8 mouse cellular contexts compared by ENCODE assay signal in the genomic region with DNA sequence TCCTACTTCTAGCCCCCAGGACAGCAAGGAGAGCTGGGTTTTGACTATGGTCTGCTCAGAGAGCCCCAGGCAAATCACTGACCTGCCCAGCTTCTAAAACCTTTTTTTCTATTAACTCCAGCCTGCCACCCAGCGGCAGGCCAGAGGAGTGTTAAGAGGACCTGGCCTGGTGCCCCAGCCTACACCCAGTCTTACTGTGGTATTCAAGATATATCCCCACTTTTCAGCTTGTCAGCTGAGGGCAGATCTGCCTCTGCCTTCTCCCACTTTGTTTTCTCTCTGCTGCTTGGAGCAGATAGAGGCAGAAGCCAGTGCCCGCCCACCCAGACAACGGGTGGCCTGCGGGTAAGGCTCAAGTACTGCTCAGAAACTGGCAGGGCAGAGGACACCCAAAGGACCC. TPM values are rescaled to one million over a fixed set of nuclear protein-coding genes. Genes with fewer than 3 reads are reported as not detected.
DNase-seq lines count a peak whose midpoint lies in the region; ATAC-seq and TF ChIP-seq lines count a peak whose summit lies in the region.

No protein-coding gene starts in this region.

- peak overlapping the region; percentile 44 for H3K9ac ChIP-seq in MEL (ENCODE audit: control insufficient read depth, low read depth, low read length, poor library complexity, severe bottlenecking)
- H3K9ac ChIP-seq in limb, embryonic 11.5 days (ENCODE audit: low read length), result no peak overlapping the region

- ATAC-seq in limb, embryonic 11.5 days (ENCODE audit: insufficient number of reproducible peaks, low FRiP score, low TSS enrichment, low read depth), result no peak

- H3K9me3 ChIP-seq in MEL (replicated peaks; ENCODE audit: insufficient read depth, low read length), result no peaks in the 10 kb centered on the region
- H3K9me3 ChIP-seq in limb, embryonic 11.5 days (ENCODE audit: control insufficient read depth, low read length), result no peaks in the 10 kb centered on the region

- no peaks in the 10 kb centered on the region for H3K27me3 ChIP-seq in MEL (ENCODE audit: control insufficient read depth in 1 of 2, insufficient read depth in 2 of 2, low read length in 2 of 2)
- H3K27me3 ChIP-seq in limb, embryonic 11.5 days (ENCODE audit: control insufficient read depth, insufficient read depth, low read length), result no peaks in the 10 kb centered on the region

- TF ChIP-seq CTCF in MEL (IDR thresholded peaks at IDR 0.05 in 2 of 3, conservative IDR thresholded peaks at IDR 0.05 in 1 of 3; ENCODE audit: control insufficient read depth in 1 of 3, insufficient read depth in 1 of 3, low read depth in 2 of 3, low read length in 3 of 3, poor library complexity in 1 of 3, severe bottlenecking in 1 of 3), result peak; percentile 69
- TF ChIP-seq CTCF in olfactory bulb, adult 2 months (IDR thresholded peaks at IDR 0.05; ENCODE audit: insufficient read depth, low read depth, low read length), result peak; percentile 68; the same call in 1 of the 2 replicates

- TF ChIP-seq POLR2A in MEL (IDR thresholded peaks at IDR 0.05; ENCODE audit: control insufficient read depth in 1 of 2, insufficient read depth in 1 of 2, low read depth in 1 of 2, low read length in 2 of 2, poor library complexity in 1 of 2), result 0 out of 4 replicates have a peak, but pooled peaks of 1 of the 2 experiments have one; percentile 24
- TF ChIP-seq POLR2A in olfactory bulb, adult 2 months (IDR thresholded peaks at IDR 0.05; ENCODE audit: insufficient read depth, low read depth, low read length), result no peak

- no peaks in the 10 kb centered on the region for H3K79me2 ChIP-seq in MEL (ENCODE audit: control insufficient read depth, insufficient read depth, low read length, poor library complexity)

- H3K27ac ChIP-seq in MEL (ENCODE audit: control insufficient read depth, low read depth, low read length), result peak overlapping the region; percentile 92
- H3K27ac ChIP-seq in limb, embryonic 11.5 days (replicated peaks; ENCODE audit: low read depth, low read length), result no peak overlapping the region
- H3K27ac ChIP-seq in olfactory bulb, adult 2 months (ENCODE audit: insufficient read depth, low read depth, low read length), result no peak overlapping the region

- H3K4me2 ChIP-seq in limb, embryonic 11.5 days (ENCODE audit: low read depth, severe bottlenecking), result no peak overlapping the region

- peaks cover 18 to 41% of the 10 kb centered on the region in 2 experiments for H3K4me1 ChIP-seq in MEL (ENCODE audit: control insufficient read depth in 1 of 2, insufficient read depth in 2 of 2, low read length in 2 of 2)
- H3K4me1 ChIP-seq in limb, embryonic 11.5 days (ENCODE audit: control insufficient read depth, insufficient read depth, low read length), result no peaks in the 10 kb centered on the region
- peaks cover 6% of the 10 kb centered on the region for H3K4me1 ChIP-seq in olfactory bulb, adult 2 months (ENCODE audit: control insufficient read depth, insufficient read depth, low read length)

- TF ChIP-seq RAD21 in MEL (IDR thresholded peaks at IDR 0.05; ENCODE audit: low read depth, low read length), result peak; percentile 40

- WGBS in limb, embryonic 11.5 days, result 62% methylated on average over 4 of the region's 4 CpGs
- 36% methylated on average over 4 of the region's 4 CpGs for WGBS in olfactory bulb, adult 2 months

- H3K4me3 ChIP-seq in MEL (ENCODE audit: control insufficient read depth in 1 of 2, insufficient read depth in 1 of 2, low read depth in 2 of 2, low read length in 2 of 2), result no peak overlapping the region
- no peak overlapping the region for H3K4me3 ChIP-seq in limb, embryonic 11.5 days (ENCODE audit: low read depth, low read length)
- H3K4me3 ChIP-seq in olfactory bulb, adult 2 months (ENCODE audit: insufficient read depth, low read depth, low read length), result no peak overlapping the region

- TF ChIP-seq EP300 in MEL (IDR thresholded peaks at IDR 0.05; ENCODE audit: low read depth in 1 of 2, low read length in 2 of 2), result peak; percentile 86 to 95

- peaks cover 3 to 35% of the 10 kb centered on the region in 2 experiments; a peak in 3 of 4 replicates for H3K36me3 ChIP-seq in MEL (ENCODE audit: control insufficient read depth in 1 of 2, insufficient read depth in 2 of 2, low read length in 2 of 2)
- peaks cover 9% of the 10 kb centered on the region; the same call in 1 of the 2 replicates for H3K36me3 ChIP-seq in limb, embryonic 11.5 days (ENCODE audit: control insufficient read depth, insufficient read depth, low read length)

- DNase-seq in 416B (ENCODE audit: low read depth) (peak; percentile 43), MEL (ENCODE audit: low read depth, low spot score) (peak; percentile 93)
- peak; percentile 11 for DNase-seq in cerebellum, adult 9-11 months
- DNase-seq in gastrocnemius, postnatal 10 days, result peak; percentile 75
- DNase-seq in kidney, adult 18-20 months, result peak; percentile 73
- DNase-seq in limb, embryonic 11.5 days (ENCODE audit: low spot score), result peak; percentile 60
- peak; percentile 51 for DNase-seq in urinary bladder, adult 2 months (ENCODE audit: low spot score)

TF ChIP-seq in MEL, 35 proteins besides CTCF, POLR2A, EP300 and RAD21:
- TF ChIP-seq CHD2 (IDR thresholded peaks at IDR 0.05; ENCODE audit: low read length), result no peak
- TF ChIP-seq POLR2AphosphoS2 (IDR thresholded peaks at IDR 0.05; ENCODE audit: low read length), result 0 out of 2 replicates have a peak, but pooled peaks have one; percentile 35
- TF ChIP-seq MAFK (IDR thresholded peaks at IDR 0.05; ENCODE audit: borderline replicate concordance, low read depth, low read length), result no peak
- no peak for TF ChIP-seq MEF2A (IDR thresholded peaks at IDR 0.05; ENCODE audit: extremely low read depth, insufficient replicate concordance, low read depth, low read length, poor library complexity, severe bottlenecking)
- TF ChIP-seq ZNF384 (IDR thresholded peaks at IDR 0.05; ENCODE audit: low read depth, low read length), result peak; percentile 85
- TF ChIP-seq SIN3A (IDR thresholded peaks at IDR 0.05; ENCODE audit: low read length), result peak; percentile 72
- peak; percentile 79 for TF ChIP-seq GATA1 (IDR thresholded peaks at IDR 0.05; ENCODE audit: low read depth, low read length)
- peak; percentile 56 for TF ChIP-seq SMC3 (IDR thresholded peaks at IDR 0.05; ENCODE audit: low read depth, low read length)
- TF ChIP-seq MAX (IDR thresholded peaks at IDR 0.05; ENCODE audit: low read length), result no peak; the same call in 1 of the 2 replicates
- TF ChIP-seq TBP (IDR thresholded peaks at IDR 0.05; ENCODE audit: low read depth, low read length), result 0 out of 2 replicates have a peak, but pooled peaks have one; percentile 46
- peak; percentile 39; the same call in 1 of the 2 replicates for TF ChIP-seq HCFC1 (IDR thresholded peaks at IDR 0.05; ENCODE audit: low read depth, low read length)
- TF ChIP-seq BHLHE40 (IDR thresholded peaks at IDR 0.05; ENCODE audit: borderline replicate concordance, low read depth, low read length), result 0 out of 2 replicates have a peak, but pooled peaks have one; percentile 54
- TF ChIP-seq MXI1 (IDR thresholded peaks at IDR 0.05; ENCODE audit: low read depth, low read length), result peak; percentile 41; the same call in 1 of the 2 replicates
- TF ChIP-seq NRF1 (IDR thresholded peaks at IDR 0.05; ENCODE audit: insufficient read depth, low read depth, low read length, poor library complexity, severe bottlenecking), result no peak
- no peak for TF ChIP-seq UBTF (IDR thresholded peaks at IDR 0.05; ENCODE audit: borderline replicate concordance, insufficient read depth, low read depth, low read length)
- TF ChIP-seq NELFE (IDR thresholded peaks at IDR 0.05; ENCODE audit: low read depth, low read length), result no peak
- peak; percentile 95 for TF ChIP-seq TCF12 (IDR thresholded peaks at IDR 0.05; ENCODE audit: low read depth, low read length)
- peak; percentile 89 for TF ChIP-seq ETS1 (IDR thresholded peaks at IDR 0.05; ENCODE audit: low read depth, low read length)
- TF ChIP-seq ZKSCAN1 (IDR thresholded peaks at IDR 0.05; ENCODE audit: low read depth, low read length), result no peak
- peak; percentile 56; the same call in 1 of the 2 replicates for TF ChIP-seq RCOR1 (IDR thresholded peaks at IDR 0.05; ENCODE audit: low read depth, low read length)
- 0 out of 2 replicates have a peak, but pooled peaks have one; percentile 18 for TF ChIP-seq MYB (IDR thresholded peaks at IDR 0.05; ENCODE audit: low read depth, low read length)
- TF ChIP-seq TAL1 (IDR thresholded peaks at IDR 0.05; ENCODE audit: low read length), result peak; percentile 90
TF ChIP-seq in MEL: peak in this region for 14.

RNA-seq across cellular contexts. Expression of gene Arfgap3, which starts 25.1 kb away (rescaled TPM):
- 8.2 and 8.6 TPM in 2 replicates for total RNA-seq in MEL (2012; rRNA removed)
- polyA plus RNA-seq in MEL (2012; ENCODE audit: insufficient read depth in 1 of 2, insufficient read length in 2 of 2, low read depth in 1 of 2, low replicate concordance in 2 of 2, missing spikeins in 1 of 2), result 10 to 100 TPM in 1 of 2 experiments, not detected in 1; 12.4 TPM
- 10 to 100 TPM; 12.3 to 16.0 TPM for total RNA-seq in gastrocnemius, postnatal 10 days (2021)
- polyA plus RNA-seq in limb, embryonic 11.5 days (2014; fragmentation: Nextera tagmentation; extraction: Ambion mirVana), result 37.2 and 37.6 TPM in 2 replicates
- polyA plus RNA-seq in olfactory bulb, adult 2 months (2012; ENCODE audit: insufficient read depth, insufficient read length, low replicate concordance, missing spikeins), result not detected in 2 replicates
- polyA plus RNA-seq in urinary bladder, adult 2 months (2012; rRNA removed), result 68.2 and 69.5 TPM in 2 replicates

Comparison
In these comparisons a context has a peak if more than half of its experiments do, and no peak if none do; other contexts are left out.
1. DNase-seq: peak in every context shown above with its lines; median percentile 93 in MEL; 75 in gastrocnemius, postnatal 10 days; 73 in kidney, adult 18-20 months; 60 in limb, embryonic 11.5 days; 51 in urinary bladder, adult 2 months; 43 in 416B; 11 in cerebellum, adult 9-11 months.